Mouse (Mus musculus) T-helper 17 cell (primary cell): Measurements from ENCODE around the gene Qpctl.

ENCODE experiments used
- in situ Hi-C, 2 experiments: fragments of 300-600 bp; cut with MboI, MseI; formaldehyde crosslinking; loops; 1 replicate in 1 of 2; 2 replicates in 1 of 2; pipeline ENCODE4 v1.15.1; 2025; ENCODE audit warnings: high pct_unique_total_duplicates in 2 of 2

Qpctl gene

DNA sequence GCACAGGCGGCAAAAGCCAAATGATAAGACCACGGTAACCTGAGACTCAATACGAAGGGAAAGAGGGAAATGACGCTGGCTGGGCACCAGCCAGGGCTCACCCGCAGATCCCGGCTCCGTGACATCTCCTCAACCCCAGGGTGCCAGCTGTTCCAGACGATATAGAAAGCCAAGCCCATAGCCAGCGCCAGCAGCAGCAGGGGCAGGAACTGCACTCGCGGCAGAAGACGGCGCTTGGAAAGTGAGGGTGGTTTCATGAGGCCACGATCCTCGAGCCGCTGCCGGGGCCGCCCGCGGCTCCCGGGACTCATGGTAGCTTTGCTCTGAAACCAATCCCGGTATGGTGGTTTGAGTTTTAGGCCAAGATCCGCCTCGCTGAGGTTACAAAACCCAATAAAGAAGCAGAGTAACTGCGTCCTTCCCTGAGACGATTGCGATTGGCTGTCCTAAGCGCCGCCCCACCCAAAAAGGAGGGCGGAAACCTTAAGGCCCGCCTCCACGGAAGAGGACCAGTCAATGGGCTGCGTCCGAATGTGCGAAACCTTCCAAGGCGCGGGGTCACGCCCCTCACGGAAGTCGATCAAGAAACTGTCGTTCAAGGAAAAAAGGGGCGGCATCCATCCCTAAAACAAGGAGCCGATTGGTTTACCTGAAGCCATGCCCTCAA lies at the start of gene Qpctl:
Qpctl (minus strand) TSS at position 417 of the 667 bp plus-strand sequence.
- in situ Hi-C loops, result no loop called here

DNA sequence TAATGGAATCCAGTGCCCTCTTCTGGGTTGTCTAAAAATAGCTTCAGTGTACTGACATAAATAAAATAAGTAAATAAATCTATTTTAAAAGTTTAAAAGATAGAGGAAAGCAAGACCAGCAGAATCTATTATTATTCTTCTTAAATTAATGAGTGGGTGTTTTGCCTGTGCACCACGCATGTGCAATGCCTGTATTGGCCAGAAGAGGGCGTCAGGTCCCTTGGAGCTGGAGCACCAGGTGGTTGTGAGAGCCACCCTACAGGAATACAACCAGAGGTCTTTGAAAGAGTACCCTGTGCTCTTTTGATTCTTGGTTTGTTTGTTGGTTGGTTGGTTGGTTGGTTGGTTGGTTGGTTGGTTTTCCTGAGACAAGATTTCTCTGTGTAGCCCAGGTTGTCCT lies 48.9 kb upstream of the Qpctl start:
- in situ Hi-C loops, result no loop called here

DNA sequence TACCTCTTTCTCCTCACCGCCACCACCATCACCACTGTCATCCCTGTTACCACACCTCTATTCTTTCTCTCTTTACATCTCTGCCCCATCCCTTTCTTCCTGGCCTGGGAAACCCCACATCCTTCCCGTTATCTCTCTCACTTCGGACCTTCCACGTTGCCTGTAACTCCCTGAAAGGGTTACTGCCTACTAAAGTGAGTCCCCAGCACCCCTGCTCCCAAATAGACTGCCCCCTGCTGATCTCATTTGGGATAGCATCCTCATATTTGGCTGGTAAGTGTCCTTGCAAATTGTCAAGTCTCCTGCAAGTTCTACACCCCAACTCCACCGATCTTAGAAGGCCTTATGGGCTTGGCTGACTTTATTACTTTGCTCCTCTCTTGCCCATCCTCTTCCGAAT lies 47.6 kb upstream of the Qpctl start:
- in situ Hi-C loops, result no loop called here

DNA sequence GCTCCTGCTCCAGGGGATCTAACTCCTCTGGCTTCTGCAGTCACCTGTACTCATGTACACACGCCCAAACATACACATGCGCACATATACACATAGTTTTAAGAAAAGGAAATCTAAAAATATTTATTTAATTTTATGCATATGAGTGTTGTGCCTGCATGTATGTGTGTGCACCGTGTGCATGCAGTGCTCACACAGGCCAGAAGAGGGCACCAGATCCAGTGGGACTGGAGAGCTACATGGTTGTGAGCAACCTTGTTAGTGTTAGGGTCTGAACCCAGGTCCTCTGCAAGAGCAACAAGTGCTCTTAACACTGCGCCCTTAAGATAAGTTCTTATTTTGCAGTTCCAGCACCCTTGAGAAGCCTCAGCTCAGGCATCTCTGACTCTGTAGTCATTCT lies 45.6 kb upstream of the Qpctl start:
- in situ Hi-C loops, result no loop called here

DNA sequence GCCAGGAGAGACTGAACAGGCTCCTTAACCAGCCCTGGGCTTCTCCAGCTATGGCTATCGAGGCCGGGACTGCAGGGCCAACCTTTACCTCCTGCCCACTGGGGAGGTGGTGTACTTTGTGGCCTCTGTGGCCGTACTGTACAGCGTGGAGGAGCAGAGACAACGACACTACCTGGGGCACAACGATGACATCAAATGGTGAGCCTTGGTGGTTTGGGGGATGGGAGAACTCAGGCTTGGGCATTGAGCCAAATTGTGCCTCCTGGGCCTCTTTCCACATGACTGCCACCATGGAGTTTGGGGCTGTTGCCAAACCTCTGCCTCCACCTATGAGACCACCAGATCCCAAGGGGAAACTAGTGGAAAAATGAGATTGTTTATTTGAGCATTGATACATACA lies 35.7 kb upstream of the Qpctl start:
- in situ Hi-C loops, result no loop called here

DNA sequence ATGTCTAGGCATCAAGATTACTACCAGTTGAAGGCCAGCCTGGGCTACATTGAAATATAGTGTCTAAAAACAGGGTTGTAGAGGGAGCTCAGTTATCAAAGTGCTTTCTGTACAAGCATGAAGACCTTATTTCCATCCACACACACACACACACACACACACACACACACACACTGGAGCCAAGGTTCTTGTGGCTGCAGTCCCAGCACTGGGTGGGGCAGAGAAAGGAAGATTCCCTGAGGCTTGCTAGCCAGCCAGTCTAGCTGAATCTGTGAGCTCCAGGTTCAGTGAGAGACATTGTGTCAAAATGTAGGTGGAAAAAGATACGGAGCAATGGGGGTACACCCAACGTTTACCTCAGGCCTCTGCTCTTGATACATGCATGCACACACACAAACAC lies 35.2 kb upstream of the Qpctl start:
- in situ Hi-C loops, result no loop called here

DNA sequence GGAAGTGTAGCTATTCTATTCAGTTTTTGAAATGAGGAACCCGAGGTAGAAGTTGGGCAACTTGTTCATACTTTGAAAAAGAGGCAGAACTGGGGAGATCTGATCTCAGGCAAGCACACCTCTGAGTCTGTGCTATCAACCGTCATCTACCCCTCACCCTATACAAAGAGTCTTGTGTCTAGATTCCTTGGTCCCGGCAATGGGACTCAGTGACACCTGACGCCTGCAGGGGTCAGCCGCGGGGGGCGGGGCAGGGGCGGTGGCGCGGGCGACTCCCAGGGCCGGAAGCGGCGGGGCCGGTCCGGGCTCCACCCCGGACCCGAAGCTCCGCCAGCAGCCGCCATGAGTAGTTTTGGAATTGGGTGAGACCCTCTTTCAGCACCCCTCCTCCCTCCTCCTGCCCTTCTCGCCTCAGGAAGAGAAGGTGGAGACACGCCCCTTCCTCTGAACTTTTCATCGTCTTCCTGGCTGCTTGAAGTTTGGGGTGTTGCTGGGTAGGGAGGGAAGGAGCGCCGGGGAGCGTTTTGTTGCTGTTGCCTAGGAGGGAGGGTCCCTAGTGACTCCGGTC lies 31.9 kb upstream of the Qpctl start:
- in situ Hi-C loops, result no loop called here

DNA sequence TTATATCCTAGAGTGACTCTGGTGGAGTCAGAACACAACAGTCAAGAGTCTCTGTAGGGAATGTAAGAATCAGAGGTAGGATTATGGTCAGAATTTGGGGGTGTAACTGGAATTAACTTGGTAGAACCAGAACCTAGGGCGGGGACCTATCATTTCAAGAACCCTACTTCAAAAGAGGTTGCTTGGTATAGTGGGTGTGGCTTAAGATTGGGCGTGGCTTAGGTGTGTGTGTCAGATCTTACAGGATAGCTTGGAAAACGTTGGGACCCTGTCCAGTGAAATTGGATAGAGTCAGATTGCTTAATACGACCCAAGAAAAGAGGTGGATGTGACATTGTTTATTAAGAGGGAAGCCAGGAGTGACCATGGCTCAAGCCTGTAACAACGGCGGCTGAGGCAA lies 30.8 kb upstream of the Qpctl start:
- in situ Hi-C loops, result no loop called here

DNA sequence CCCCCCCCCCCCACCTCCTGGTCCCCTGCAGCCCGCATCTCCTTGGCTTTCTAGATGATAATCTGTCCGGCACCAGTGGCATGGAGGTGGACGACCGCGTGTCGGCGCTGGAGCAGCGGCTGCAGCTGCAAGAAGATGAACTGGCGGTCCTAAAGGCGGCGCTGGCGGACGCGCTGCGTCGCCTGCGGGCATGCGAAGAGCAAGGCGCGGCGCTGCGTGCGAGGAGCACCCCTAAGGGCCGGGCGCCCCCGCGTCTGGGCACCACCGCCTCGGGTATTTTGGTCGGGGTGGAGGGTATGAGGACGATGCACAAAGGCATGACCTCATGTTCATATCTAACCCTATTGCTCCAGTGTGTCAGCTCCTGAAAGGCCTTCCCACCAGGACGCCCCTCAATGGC lies 30.1 kb upstream of the Qpctl start:
- in situ Hi-C loops, result no loop called here

DNA sequence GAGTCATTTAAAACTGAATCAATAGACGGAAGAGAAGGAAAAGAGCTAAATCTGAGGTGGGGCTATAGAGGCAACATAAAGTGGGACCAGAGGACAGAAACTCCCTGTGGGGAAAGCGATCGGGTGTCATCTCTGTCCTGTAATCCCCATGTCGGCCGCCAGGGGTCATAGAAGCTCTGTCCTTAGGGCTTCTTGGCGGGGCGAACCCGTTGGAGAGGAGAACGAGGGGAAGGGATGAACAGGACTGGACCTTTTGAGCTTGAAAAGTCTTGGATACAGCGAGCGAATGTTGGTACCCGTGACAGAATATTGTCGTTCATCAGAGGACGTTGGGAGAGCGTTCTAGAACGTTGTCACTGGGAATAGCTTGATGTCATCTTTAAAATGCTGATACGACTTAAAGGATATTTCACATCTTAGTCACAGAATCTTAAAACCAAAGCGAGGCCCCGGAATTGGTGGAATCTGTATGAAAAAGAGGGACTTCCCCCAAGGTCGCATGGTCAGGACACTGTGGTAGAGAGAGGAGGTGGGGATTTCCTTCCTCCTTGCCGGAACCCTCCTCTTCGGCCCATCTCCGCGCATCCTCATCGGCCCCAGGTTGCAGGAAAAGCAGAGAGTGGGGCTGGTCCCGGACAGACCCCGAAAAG lies 29.5 kb upstream of the Qpctl start:
- in situ Hi-C loops, result no loop called here

DNA sequence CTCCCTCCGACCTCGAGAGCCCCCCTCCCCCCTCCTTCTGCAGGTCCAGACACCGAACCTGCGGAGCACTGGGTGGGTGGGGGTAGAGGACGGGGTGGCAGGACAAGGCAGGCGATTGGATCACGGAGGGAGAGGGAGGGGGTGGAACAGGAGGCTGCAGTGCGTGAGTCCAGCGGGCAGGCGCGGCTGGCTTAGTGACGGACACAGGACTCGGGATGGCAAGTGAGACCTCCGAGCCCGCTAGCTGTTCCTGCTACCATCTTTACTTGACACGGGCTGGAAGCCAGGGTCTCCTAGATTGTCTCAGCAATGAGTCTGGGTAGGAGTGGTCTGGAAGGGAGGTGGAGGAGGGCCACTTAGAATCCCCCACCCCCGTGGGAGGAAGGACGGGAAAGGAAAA lies 28.9 kb upstream of the Qpctl start:
- in situ Hi-C loops, result no loop called here

DNA sequence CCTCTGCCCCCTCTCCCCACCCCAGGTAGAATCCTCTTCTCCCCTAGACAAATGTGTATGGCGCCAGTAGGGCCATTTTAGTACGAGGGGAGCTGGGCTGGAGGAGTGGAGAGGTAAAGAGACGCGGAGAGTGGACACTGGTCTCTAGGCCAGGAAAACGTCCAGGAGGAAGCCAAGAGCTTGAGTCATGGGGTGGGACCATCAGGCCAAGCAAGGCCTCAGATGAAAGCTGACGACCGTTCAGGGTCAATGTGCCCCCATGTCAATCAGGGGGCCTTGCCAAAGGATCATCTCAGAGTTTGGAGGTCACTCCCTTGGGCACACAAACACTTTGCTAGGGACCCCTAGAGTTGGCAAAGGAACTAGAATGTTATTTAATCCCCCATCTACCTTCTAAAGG lies 28.1 kb upstream of the Qpctl start:
- in situ Hi-C loops, result no loop called here

DNA sequence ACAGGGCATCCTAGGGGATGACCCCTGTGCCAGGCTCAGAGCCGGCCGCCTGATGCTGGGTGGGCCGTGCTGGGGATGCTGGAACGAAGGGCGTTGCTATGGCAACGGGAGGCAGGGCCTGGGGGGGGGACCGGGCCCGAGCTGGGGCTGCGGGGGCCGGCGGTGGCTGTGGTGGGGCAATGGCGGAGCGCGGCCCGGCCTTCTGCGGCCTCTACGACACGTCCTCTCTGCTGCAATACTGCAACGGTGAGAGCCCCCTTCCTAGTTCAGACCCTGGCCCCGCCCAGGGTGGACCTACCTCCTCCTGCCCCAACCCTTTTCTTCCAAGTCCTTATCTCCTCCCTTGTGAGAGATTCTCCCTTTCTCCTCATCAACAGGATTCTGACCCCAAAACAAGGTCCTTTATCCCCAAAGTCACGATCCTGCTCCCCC lies 27.4 kb upstream of the Qpctl start:
- in situ Hi-C loops, result no loop called here

DNA sequence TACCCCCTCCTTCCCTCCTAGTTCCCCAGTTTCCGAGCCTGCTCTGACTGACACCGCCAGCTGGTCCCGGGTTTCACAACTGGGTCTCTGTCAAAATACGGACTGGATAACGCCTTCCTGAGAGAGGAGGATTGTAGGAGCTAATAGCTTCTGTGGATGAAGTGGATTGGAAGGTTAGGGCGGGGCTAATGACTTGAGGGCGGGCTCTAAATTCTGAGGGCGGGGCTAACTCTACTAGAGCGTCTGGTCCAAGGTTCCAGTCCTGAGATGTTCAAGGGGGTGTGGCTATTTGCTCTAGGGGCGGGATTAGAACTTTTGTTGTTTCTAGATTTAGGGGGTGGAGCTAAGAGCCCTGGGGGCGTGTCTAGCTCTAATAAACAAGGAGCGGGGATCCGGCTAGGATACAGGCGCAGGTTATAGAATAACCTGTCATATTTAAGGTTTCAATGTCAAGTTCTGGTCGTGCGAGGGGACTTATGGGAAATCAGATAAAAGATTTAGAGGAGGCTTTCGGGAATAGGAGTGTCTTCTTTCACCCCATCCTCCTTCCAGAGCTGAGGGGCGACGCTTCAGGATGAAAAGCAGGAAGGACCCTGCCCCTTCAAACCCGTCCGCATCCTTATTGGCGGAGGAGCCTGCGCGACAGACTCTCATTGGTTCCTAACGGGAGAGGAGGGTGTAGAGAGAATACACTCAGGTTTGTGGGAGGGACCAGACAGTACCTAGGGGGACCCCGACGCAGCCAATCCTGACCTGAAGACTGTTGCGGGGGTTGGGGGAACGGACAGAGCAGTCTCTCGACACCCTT lies 26.8 kb upstream of the Qpctl start, which contains the start of gene Eml2:
Eml2 (plus strand) TSS at position 714 of the 808 bp plus-strand sequence.
- in situ Hi-C loops, result no loop called here

DNA sequence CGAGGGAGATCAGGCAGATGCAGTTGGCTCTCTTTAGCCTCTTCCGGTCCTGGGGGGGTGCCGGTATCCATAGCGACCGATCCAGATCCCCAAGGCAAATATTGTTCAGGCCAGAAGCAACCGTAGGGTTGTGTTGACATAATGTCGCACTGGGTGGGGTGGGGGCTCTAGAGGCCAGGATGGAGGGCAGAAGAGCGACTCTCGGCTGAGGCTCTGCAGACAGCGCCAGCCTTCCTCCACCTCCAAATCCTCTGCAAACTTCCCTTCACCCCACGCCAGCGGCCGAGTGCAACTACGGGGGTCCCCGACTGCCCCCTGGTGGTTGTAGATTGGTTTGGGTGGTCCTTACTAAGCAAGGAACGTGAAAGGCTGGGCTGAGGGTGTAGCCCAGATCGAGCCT lies 23.8 kb upstream of the Qpctl start:
- in situ Hi-C loops, result no loop called here

DNA sequence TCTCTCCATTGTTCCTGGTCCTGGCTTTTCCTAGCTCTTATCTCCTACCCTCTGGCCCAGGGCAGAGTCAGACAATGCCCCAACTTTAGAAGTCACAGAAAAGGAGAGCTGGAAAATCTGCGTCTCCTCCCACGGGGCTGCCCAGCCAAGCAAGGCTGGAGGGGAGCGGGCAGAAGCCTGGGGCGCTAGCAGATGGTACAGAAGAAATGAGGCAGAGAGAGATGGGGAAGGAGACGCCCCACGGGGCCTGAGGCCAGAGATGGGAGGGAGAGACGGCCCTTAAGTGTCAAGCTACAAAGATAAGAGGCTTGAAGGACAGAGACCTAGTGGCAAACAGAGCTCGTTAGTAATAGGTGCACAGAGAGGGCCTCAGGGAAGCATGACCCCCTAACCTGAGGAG lies 22.7 kb upstream of the Qpctl start:
- in situ Hi-C loops, result no loop called here

DNA sequence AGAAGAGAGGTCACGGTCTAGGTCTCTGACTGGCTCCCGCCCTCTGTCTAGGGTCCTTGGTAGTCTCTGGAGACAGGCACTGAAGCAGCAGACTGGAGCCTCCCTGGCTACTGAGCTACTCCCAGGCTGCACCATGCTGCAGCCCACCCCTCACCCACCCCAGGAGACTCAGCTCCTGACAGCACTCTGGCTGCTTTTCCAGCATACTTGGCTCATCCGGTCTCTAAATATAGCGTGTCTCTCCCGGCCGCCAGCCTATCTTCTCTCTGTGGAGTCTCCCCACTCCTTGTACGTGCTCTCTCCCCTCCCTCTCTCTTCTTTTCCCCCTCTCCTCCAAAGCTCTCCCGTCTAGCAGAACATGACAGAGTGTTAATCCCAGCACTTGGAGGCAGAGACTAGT lies 21.1 kb upstream of the Qpctl start:
- in situ Hi-C loops, result no loop called here

DNA sequence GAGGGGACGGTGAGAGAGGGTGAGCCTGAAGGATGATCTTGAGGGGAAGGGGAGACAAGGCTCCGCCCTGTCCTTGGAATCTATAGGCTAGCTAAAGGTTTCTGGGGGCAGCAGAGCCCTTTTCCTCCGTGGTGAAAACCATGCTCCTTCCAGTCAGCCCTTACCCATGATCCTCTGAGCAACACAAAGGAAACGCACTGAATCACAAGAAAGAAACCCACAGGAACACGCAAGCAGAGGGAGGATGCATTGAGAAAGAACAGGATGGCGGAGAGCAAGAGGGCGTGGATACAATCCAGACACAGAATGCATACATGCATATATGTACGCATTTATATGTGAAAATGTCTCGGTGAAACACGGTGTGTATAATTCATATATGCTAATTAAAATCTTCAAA lies 20.4 kb upstream of the Qpctl start:
- in situ Hi-C loops, result no loop called here

DNA sequence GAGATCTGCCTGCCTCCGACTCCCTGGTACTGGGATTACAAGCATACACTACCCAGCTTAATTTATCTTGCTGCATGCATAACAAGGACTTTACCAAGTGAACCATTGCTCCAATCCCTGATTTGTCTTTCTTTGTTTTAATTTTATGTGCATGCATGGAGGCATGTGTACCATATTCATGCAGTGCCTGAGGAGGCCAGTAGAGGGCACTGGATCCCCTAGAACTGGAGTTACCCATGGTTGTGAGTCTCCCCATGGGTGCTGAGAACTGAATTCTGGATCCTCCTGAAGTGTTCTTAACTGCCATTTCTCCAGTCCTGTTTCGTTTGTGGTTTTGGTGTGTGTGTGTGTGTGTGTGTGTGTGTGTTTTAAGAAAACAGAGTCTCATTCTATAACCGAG lies 17.9 kb upstream of the Qpctl start:
- in situ Hi-C loops, result no loop called here

DNA sequence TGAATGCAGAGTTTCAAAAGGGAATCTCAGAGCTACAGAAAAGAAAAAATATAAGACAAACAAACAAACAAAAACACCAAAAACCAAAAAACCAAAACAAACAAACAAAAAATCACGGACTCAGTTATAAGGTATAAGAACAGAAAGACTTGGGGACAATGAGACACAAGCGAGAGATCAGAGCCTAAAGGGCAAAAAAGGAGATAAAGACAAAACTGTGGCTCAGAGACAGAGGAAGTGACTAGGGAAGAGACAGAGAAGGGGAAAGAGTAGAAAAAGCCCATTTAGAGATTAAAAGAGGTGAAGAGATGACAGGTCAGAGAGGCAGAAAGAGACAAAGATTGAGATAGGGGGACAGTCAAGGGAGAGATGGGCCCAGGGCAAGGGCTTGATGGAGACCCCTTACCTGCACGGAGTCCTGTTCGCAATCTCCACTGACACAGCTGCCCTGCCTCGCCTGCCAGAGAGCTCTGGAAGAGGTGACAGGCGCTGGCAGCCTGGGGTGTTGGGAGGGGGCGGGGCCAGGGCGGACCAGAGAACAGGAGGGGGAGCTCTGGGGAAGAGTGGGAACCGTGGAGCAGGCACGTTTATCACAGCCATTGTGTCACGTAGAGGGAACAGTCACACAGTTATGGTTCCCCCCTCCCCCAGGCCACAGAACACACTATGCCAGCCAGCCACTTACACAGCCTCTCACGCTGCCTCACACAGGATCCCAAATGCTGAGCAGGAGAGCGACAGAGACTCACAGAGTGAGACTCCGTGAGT lies 16.7 kb upstream of the Qpctl start, which contains the start of gene Gipr:
Gipr (minus strand) TSS at position 472 of the 768 bp plus-strand sequence.
- in situ Hi-C loops, result no loop called here

DNA sequence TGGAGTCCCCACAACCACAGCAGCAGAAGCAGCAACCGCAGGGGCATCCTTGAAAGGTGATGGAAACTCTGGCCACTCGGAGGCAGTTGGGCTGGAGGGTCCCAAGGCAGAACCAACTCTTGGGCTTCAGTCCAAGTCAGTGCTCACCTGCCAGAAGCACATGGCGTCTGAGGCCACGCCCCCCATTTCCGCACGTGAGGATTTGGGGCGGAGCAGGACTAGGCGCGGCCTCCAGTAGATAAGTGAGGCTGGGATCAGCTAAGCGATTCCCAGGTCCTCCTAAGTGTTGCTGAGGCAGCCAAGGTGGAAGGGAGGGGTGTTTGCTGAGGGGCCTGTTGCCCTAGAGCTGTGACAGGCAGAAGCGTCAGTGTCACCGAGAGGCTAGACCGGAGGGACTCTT lies 15.9 kb upstream of the Qpctl start:
- in situ Hi-C loops, result no loop called here

DNA sequence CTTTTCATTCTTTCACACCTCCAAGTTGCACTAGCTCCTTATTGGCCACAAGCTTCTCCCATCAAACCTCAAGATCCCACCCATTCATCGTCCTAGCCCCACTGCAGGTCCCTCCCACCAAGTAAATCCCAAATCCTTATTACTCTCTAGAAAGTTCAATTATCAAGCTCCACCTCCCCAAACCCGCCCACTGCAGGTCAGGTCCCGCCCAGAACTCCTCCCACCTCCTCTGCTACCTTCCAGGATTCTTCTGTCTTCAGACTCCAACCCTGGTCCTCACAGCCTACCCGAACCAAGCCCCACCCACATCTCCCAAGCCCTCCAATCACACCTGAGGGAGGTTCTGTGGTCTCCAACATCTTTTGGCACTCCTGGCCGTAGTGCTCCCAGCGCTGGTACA lies 15.1 kb upstream of the Qpctl start:
- in situ Hi-C loops, result no loop called here
